Mouse (Mus musculus) heart, embryonic 13.5 days (tissue): ENCODE results near the gene 2610528J11Rik. TPM values are rescaled to one million over a fixed set of nuclear protein-coding genes. Genes with fewer than 3 reads are reported as not detected.

ENCODE experiments used
- ATAC-seq: fragments of 200-750 bp; cut with Nextera tagmentation; 2 replicates; pipeline ENCODE4 v1.8.0; 2017; ENCODE audit warnings: moderate TSS enrichment; ENCODE audit not compliant: insufficient number of reproducible peaks, low FRiP score, low TSS enrichment; ENCODE audit errors: extremely low read depth
- H3K27ac ChIP-seq: fragments of 300-500 bp; sonication (generic); replicated peaks from 2 replicates; pipeline ENCODE4 v1.5.1; 2015; ENCODE audit warnings: moderate library complexity, mild to moderate bottlenecking, inconsistent platforms
- H3K27me3 ChIP-seq: fragments of 300-500 bp; sonication (generic); replicated peaks from 2 replicates; pipeline ENCODE4 v1.6.1; 2015; ENCODE audit warnings: mild to moderate bottlenecking, inconsistent platforms
- H3K36me3 ChIP-seq: fragments of 300-500 bp; sonication (generic); 2 replicates; pipeline ENCODE4 v1.6.1; 2015; ENCODE audit warnings: mild to moderate bottlenecking, inconsistent platforms
- H3K4me1 ChIP-seq: fragments of 300-500 bp; sonication (generic); 2 replicates; pipeline ENCODE4 v1.6.1; 2015; ENCODE audit warnings: inconsistent platforms
- H3K4me2 ChIP-seq: fragments of 300-500 bp; sonication (generic); 2 replicates; pipeline ENCODE4 v1.6.1; 2015; ENCODE audit warnings: inconsistent platforms, mild to moderate bottlenecking, moderate library complexity
- H3K4me3 ChIP-seq: fragments of 300-500 bp; sonication (generic); 2 replicates; pipeline ENCODE4 v1.5.1; 2015; ENCODE audit warnings: moderate library complexity, mild to moderate bottlenecking, inconsistent platforms
- H3K9ac ChIP-seq: fragments of 300-500 bp; sonication (generic); 2 replicates; pipeline ENCODE4 v1.6.1; 2015; ENCODE audit warnings: inconsistent platforms, mild to moderate bottlenecking, moderate library complexity
- H3K9me3 ChIP-seq: fragments of 300-500 bp; sonication (generic); 2 replicates; pipeline ENCODE4 v1.6.1; 2016; ENCODE audit warnings: inconsistent platforms
- WGBS: fragments of 180-500 bp; shearing (Covaris S2); methylation state at CpG from one replicate; pipeline ENCODE4 v1.1.7; 2015; ENCODE audit warnings: mixed read lengths; 5-methylcytosine and 5-hydroxymethylcytosine counted together
- polyA plus RNA-seq: library from polyadenylated mRNA; unstranded; fragments of >200 nt; fragmentation: Nextera tagmentation; extraction: Ambion mirVana; gene quantifications from 2 replicates; pipeline ENCODE4 v1.2.1, GENCODE M21; 2015

The 2610528J11Rik gene
- polyA plus RNA-seq, 1 experiment from 2014 or later: 0.36 TPM

DNA sequence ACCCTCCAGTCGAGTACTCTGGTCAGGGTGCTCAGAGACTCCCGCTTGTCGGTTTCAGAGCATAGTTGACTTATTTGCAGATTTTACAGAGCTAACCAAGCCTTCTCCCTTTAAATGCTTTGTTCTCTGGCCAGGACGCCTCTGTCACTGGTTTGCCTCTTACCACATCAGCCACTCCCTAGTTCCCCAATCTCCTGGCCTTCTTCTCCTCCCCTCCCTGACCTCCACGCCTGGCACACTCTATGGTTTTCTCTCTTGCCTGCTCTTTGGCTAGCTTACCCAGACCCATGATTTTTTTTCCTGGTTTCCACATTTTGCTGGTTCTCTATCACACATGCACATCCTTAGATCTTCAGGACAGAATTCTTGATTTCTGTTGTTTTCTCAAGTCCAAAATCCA is 8.6 kb upstream of the 2610528J11Rik start:
- Histone ChIP-seq H3K27ac (no peak overlapping the region), H3K9ac (no peak overlapping the region), H3K36me3 (no peaks in the 10 kb centered on the region), H3K27me3 (peaks cover 19% of the 10 kb centered on the region; the same call in 1 of the 2 replicates), H3K9me3 (no peaks in the 10 kb centered on the region), H3K4me1 (peaks cover 17% of the 10 kb centered on the region), H3K4me2 (no peak overlapping the region), H3K4me3 (no peak overlapping the region)
- ATAC-seq: no peak
- WGBS: 67% methylated on average over 5 of the region's 5 CpGs

DNA sequence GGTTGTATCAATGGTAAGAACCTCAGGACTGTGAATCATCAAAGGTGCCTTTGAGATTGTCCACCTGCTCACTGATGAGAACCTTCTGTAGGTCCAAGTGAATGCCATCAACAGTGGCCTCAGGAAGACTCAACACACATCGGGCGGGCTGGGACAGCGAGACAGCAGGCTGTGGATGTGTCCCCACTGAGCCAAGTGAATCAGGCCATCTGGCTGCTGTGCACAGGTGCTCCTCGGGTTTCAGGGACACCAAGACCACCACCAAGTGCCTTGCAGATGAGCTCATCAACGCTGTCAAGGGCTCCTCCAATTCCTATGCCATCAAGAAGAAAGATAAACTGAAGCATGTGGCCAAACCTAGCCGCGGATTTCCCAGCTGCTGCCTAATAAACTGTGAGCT is 4.6 kb upstream of the 2610528J11Rik start:
- Histone ChIP-seq H3K36me3 (no peaks in the 10 kb centered on the region), H3K27me3 (peaks cover 15% of the 10 kb centered on the region; the same call in 1 of the 2 replicates), H3K27ac (no peak overlapping the region), H3K4me1 (peaks cover 14% of the 10 kb centered on the region), H3K4me2 (no peak overlapping the region), H3K4me3 (no peak overlapping the region), H3K9ac (no peak overlapping the region), H3K9me3 (no peaks in the 10 kb centered on the region)
- 75% methylated on average over 7 of the region's 7 CpGs for WGBS
- ATAC-seq: no peak

DNA sequence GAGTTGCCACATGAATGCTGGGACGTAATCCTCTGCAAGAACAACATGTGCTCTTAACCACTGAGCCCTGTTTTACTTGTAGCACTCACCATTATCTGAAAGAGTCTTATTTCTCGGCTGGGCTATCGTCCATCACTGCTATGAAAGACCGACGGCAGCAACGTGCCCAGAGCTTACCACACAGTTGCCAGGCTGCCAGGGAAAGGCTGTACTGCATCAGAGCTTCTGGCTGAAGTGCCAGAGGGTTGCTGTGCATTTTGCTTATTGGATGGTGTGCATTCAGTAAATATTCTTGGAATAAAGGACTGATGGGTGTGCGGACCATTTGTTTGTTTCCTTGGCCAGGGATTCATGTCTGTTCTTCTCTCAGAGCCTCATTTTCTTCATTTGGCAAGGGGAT is 2.8 kb upstream of the 2610528J11Rik start:
- peaks cover 22% of the 10 kb centered on the region for H3K27me3 ChIP-seq
- H3K9me3 ChIP-seq: no peaks in the 10 kb centered on the region
- no peak overlapping the region for H3K4me2 ChIP-seq
- H3K27ac ChIP-seq: no peak overlapping the region
- H3K4me1 ChIP-seq: peaks cover 10% of the 10 kb centered on the region; the same call in 1 of the 2 replicates
- no peak overlapping the region for H3K4me3 ChIP-seq
- WGBS: 51% methylated on average over 7 of the region's 7 CpGs
- ATAC-seq: no peak
- H3K9ac ChIP-seq: no peak overlapping the region
- H3K36me3 ChIP-seq: no peaks in the 10 kb centered on the region

DNA sequence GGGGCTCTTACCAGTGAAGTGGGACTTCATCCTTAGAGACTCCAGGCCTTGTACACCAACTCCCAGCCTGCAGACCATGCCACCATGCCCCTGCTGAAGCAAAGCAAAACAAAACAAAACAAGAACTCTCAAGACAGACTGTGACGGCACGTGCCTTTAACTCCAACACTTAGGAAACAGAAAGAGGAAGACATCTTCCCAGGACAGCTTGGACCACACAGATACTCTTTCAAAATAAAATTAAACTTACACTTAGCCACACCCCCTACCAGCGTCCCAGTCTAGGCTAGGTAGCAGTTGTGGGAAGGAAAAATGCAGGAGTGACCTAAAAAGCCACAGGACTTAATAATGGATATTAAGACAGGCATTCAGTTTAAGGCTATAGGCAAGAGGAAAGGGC is 1.0 kb upstream of the 2610528J11Rik start:
- Histone ChIP-seq H3K27ac (no peak overlapping the region), H3K36me3 (no peaks in the 10 kb centered on the region), H3K4me3 (no peak overlapping the region), H3K4me1 (peaks cover 10% of the 10 kb centered on the region; the same call in 1 of the 2 replicates), H3K9ac (no peak overlapping the region), H3K4me2 (no peak overlapping the region), H3K9me3 (no peaks in the 10 kb centered on the region), H3K27me3 (peaks cover 22% of the 10 kb centered on the region)
- 71% methylated on average over 3 of the region's 3 CpGs for WGBS
- no peak for ATAC-seq

DNA sequence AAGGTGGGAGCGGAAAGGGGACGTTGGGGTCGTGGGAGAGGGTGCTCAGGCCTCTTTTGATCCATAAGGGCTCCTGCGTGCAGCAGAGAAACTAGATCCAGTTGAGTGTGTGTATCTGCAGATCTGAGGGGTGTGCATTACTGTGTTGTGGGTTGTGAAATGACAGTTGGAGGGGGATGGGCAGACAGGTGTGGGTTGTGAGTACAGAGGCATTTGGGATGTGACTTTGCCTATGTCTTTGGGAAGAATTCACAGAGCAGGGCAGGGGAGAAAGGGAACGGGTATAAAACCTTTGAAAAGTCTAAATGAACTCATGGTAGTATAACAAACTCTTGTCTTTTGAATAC is 509 bp downstream of the 2610528J11Rik start:
- Histone ChIP-seq H3K36me3 (no peaks in the 10 kb centered on the region), H3K9me3 (no peaks in the 10 kb centered on the region), H3K27me3 (peaks cover 22% of the 10 kb centered on the region), H3K4me1 (peaks cover 10% of the 10 kb centered on the region; the same call in 1 of the 2 replicates), H3K4me2 (no peak overlapping the region), H3K4me3 (no peak overlapping the region), H3K9ac (no peak overlapping the region), H3K27ac (no peak overlapping the region)
- no peak for ATAC-seq
- WGBS: 37% methylated on average over 5 of the region's 5 CpGs

DNA sequence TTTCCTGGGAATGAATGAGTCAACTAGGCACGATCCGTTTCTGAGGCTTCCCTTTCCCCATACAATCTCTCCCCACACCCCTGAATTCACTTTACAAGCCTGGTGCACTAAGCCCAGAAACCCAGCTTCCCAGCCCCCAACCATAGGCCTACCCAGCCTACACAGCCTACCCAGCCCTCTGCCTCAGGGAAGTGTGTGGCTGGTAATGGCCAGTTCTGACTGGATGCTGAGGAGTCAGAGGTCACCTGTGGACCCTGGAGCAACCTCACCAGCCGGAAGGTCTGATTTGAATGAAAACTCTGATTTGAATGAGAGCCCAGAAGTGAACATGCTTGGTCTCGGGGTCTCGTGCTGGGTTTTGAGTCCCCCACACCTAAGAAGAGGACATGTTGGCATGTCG is 921 bp downstream of the 2610528J11Rik start:
- no peaks in the 10 kb centered on the region for H3K36me3 ChIP-seq
- H3K9me3 ChIP-seq: no peaks in the 10 kb centered on the region
- peaks cover 10% of the 10 kb centered on the region; the same call in 1 of the 2 replicates for H3K4me1 ChIP-seq
- 79% methylated on average over 6 of the region's 6 CpGs for WGBS
- no peak overlapping the region for H3K27ac ChIP-seq
- H3K4me3 ChIP-seq: no peak overlapping the region
- H3K9ac ChIP-seq: no peak overlapping the region
- H3K27me3 ChIP-seq: peaks cover 22% of the 10 kb centered on the region
- no peak overlapping the region for H3K4me2 ChIP-seq
- ATAC-seq: no peak

DNA sequence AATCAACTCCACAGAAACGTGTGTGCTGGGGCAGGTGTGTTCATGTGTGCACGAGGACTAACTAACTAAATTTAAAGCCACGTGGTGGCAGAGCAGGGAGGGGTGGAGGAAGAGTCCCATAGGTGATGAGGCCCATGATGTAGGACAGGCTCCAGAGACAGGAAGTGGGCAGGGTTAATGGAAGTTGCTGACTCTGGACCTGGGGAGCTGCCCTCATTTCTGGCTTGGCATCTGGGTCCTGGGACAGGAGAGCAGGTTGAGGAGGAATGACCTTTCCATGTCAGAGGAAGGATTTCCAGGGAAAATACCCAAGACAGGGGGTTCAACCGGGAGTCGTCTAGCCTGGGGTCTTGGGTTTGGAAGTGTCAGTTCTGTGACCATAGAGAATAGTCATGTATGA is 5.9 kb downstream of the 2610528J11Rik start:
- no peak overlapping the region for H3K9ac ChIP-seq
- peaks cover 29% of the 10 kb centered on the region for H3K27me3 ChIP-seq
- no peak for ATAC-seq
- no peak overlapping the region for H3K4me3 ChIP-seq
- H3K9me3 ChIP-seq: no peaks in the 10 kb centered on the region
- no peaks in the 10 kb centered on the region for H3K36me3 ChIP-seq
- no peak overlapping the region for H3K4me2 ChIP-seq
- WGBS: 63% methylated on average over 5 of the region's 5 CpGs
- H3K4me1 ChIP-seq: no peaks in the 10 kb centered on the region
- H3K27ac ChIP-seq: no peak overlapping the region

DNA sequence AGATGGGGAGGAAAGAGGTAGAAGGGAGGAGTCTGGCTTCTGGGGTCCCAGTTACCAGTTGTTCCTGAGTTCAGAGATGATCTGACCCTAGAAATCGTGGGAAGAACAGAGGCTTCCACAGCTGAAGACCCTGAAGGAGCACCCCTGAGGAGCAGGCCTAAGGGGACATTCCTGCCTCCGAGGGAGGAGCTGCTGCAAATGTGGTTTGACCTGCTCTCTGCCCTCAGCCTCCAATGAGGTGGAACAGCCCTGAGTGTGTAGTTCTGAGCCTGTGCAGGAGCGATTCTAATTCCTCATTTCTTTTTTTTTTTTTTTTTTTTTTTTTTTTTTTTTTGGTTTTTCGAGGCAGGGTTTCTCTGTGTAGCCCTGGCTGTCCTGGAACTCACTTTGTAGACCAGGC is 6.4 kb downstream of the 2610528J11Rik start:
- WGBS: 41% methylated on average over 3 of the region's 4 CpGs

DNA sequence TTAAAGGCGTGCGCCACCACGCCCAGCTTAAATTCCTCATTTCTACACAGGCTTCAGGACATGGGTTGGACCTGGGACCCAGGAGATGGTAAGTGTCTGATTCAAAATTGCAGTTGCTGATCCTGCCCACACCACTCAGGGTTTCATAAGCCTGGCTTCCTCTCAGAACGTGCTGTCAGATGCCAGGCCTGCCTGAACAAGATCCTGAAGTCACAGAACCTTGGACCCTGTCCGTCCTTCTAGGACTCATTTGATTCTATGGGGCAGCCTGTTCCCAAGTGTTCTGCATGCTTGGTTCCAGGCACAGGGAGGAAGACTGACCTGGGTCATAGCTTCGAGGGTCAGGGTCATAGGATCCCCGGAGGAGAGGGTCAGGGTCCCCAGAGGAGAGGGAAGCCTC is 6.8 kb downstream of the 2610528J11Rik start:
- H3K27me3 ChIP-seq: peaks cover 24% of the 10 kb centered on the region
- no peaks in the 10 kb centered on the region for H3K4me1 ChIP-seq
- H3K36me3 ChIP-seq: no peaks in the 10 kb centered on the region
- 73% methylated on average over 7 of the region's 7 CpGs for WGBS
- H3K27ac ChIP-seq: no peak overlapping the region
- H3K4me2 ChIP-seq: no peak overlapping the region
- H3K4me3 ChIP-seq: no peak overlapping the region
- ATAC-seq: no peak
- no peaks in the 10 kb centered on the region for H3K9me3 ChIP-seq
- no peak overlapping the region for H3K9ac ChIP-seq

More for the DNA sequence above, 6.4 kb downstream of the 2610528J11Rik start:
- H3K9ac ChIP-seq: no peak overlapping the region
- no peaks in the 10 kb centered on the region for H3K9me3 ChIP-seq
- ATAC-seq: no peak
- no peaks in the 10 kb centered on the region for H3K36me3 ChIP-seq
- no peaks in the 10 kb centered on the region for H3K4me1 ChIP-seq
- H3K4me3 ChIP-seq: no peak overlapping the region
- no peak overlapping the region for H3K27ac ChIP-seq
- no peak overlapping the region for H3K4me2 ChIP-seq
- peaks cover 26% of the 10 kb centered on the region for H3K27me3 ChIP-seq

DNA sequence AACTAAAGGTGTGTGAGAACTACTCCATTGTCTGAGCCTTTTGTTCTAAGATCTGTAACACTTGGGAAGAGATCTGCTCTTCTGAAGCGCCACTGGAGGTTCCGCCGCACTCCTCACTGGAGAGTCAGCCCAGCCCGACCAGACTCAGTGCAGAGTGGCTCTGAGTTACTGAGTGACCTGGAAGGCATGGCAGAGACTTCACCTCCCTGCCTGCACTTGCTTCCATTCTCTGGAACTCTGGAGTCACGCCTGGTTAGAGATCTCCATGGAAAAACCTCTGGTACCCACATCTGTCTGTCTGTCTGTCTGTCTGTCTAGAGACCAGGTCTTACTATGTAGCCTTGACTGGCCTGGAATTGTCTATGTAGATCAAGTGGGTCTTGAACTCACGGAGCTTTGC is 8.8 kb downstream of the 2610528J11Rik start:
- H3K4me2 ChIP-seq: no peak overlapping the region
- no peak overlapping the region for H3K9ac ChIP-seq
- ATAC-seq: no peak
- no peaks in the 10 kb centered on the region for H3K9me3 ChIP-seq
- H3K36me3 ChIP-seq: no peaks in the 10 kb centered on the region
- H3K4me1 ChIP-seq: no peaks in the 10 kb centered on the region
- 77% methylated on average over 6 of the region's 6 CpGs for WGBS
- peaks cover 26% of the 10 kb centered on the region for H3K27me3 ChIP-seq
- no peak overlapping the region for H3K27ac ChIP-seq
- H3K4me3 ChIP-seq: no peak overlapping the region

DNA sequence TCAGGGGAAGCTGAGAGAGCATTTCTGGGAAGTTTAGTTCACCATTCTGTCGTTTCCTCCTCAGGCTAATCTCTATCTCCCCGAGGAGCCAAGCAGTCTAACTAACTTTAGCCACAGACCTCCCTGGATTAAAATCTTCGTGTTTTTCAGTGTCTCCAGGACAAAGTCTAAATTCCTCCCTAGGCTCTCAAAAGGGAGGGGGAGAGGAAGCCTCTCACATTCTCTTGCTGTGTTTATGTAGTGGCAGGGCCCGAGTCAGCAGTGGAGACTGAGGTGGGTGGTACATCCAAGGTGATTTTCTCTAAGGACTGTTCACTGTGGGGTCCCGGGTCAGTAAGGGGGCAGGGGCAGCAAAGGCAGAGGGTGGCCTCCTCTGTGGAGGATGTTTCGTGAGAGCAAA is 11.0 kb downstream of the 2610528J11Rik start:
- peaks cover 46% of the 10 kb centered on the region for H3K27me3 ChIP-seq
- H3K9ac ChIP-seq: no peak overlapping the region
- H3K36me3 ChIP-seq: no peaks in the 10 kb centered on the region
- no peaks in the 10 kb centered on the region for H3K9me3 ChIP-seq
- H3K4me3 ChIP-seq: no peak overlapping the region
- H3K27ac ChIP-seq: no peak overlapping the region
- H3K4me2 ChIP-seq: no peak overlapping the region
- H3K4me1 ChIP-seq: peaks cover 4% of the 10 kb centered on the region
- ATAC-seq: no peak
- whole genome bisulfite sequencing: 26% methylated on average over 6 of the region's 6 CpGs

DNA sequence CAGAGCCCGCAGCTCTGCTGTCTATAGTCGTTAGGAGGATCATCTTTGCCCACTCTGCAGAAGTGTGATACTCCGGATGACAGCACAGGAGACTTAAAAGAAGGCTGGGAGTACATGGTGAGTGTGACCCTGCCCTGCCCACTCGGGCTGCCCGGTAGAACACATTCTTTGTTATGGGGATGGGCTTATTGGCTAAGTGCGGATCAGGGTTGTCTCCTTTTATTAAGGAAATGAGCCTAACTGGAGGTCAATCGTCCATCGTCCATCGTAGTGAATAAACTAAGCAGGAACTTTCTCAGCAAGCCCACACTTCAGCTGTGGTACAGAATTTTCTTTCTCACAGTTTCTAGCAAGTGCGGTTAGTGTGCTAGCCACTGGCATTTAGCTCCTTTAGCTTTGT is 13.1 kb downstream of the 2610528J11Rik start:
- Histone ChIP-seq H3K27ac (no peak overlapping the region), H3K27me3 (peaks cover 43% of the 10 kb centered on the region), H3K36me3 (no peaks in the 10 kb centered on the region), H3K4me2 (no peak overlapping the region), H3K9me3 (no peaks in the 10 kb centered on the region), H3K4me3 (no peak overlapping the region), H3K4me1 (peaks cover 18% of the 10 kb centered on the region), H3K9ac (no peak overlapping the region)
- 39% methylated on average over 10 of the region's 10 CpGs for WGBS
- no peak for ATAC-seq
